Mouse (Mus musculus): ENCODE results near the gene Cep164. TPM values are rescaled to one million over a fixed set of nuclear protein-coding genes. Genes with fewer than 3 reads are reported as not detected.
A peak's percentile ranks its signal among the peaks of the same experiment; 100 is the strongest.
"Not testable (repeated sequence)": the region's sequence is repeated elsewhere in the genome, so short reads cannot be mapped to it uniquely, and the experiment has no call there.

Gene Cep164
- total RNA-seq (2021), result 1 to 10 TPM; 5.7 to 6.5 TPM
- long read RNA-seq, experiment 1, result 0 reads
- long read RNA-seq, experiment 2, partial matches to known transcripts, result 1 of 3 reads
- long read RNA-seq, experiment 2, other reads (novel, unspliced or antisense), result 2 of 3 reads

DNA sequence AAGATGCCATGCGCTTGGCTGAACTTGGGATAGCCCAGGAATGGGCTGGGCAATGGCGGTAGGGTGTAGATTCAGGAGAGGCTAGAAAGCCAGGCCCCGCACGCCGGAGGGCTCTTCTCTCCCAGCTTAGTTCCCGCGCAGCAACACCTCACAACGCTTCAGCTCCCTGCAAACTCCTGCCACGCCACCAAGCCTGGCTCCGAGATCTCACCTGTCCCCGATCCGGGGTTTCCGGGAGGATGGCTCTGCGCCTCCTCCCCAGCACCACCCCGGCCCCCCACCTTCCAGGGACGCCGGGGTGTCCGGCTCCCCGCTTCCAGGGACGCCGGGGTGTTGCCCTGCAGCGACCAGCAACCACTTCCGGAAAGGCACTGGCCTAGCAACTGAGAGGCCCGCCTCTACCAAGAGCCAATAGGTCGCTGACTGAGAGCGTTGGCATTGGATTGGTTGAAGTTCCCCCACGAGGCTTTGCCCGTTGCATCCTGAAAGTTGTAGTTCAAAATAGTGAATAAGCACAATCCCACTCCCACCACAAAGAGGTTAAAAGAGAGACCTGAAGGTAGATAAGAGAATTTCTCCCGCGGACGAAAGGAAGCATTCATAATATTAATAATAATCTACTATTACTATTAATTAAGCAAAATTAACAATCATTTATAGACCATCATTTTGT, at the start of gene Cep164:
Gene Cep164 (minus strand): TSS at position 401 of the 673 bp plus-strand sequence.
- peak; percentile 90 to 95 for DNase-seq

DNA sequence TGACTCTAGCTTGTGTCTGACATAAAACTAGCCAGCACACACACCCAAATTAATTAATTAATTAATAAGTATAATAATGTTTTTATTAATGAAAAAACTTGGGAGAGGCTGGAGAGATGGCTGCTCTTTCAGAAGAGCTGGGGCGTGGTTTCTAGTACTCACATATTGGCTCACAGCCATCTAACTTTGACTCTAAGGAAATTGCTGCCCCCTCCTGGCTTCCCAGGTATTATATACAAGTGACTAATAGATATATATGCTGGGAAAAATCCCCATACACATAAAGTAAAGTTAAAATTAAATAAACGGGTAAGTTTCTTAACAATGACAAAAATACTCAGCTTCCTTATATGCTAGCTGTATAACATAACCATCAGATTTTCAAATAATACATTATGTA, 49.4 kb upstream of the Cep164 start:
- DNase-seq, result peak; percentile 43 to 67

DNA sequence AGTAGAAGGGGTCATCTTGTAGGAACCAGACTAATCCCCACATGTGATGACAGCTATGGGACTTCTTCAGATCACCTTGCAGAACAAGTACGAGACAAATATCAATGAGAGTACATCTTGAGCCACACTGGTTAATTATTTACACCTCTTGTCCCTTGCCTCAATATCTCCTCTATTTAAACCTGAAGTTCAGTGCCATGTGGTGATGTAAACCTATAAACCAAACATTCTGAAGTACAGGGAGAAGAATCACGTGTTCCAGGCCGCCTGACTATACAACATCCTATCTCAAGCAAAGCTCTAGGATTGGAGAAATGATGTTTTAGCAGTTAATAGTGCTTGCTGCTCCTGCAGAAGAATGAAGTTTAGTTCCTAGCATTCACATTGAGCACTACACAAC, 41.8 kb upstream of the Cep164 start:
- DNase-seq, result no peak

DNA sequence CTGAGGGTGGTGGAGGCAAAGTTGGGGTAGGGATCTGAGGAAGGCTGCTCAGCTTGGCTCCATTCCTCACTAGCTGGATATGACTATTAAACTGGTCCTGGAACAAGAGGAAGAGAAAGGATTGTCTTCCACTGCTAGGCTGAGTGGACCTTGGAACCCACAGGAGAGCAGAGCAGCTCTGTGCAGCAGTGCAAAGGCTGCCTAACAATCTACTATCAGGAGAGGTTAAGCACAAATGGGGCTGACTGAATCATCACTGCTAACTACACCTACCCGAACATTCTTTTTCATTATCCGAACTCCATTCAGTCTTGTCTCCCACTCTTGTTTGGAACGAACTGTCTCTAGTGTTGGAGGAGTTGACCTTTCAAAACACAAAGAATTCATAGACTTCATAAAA, 40.7 kb upstream of the Cep164 start:
- DNase-seq, result no peak

DNA sequence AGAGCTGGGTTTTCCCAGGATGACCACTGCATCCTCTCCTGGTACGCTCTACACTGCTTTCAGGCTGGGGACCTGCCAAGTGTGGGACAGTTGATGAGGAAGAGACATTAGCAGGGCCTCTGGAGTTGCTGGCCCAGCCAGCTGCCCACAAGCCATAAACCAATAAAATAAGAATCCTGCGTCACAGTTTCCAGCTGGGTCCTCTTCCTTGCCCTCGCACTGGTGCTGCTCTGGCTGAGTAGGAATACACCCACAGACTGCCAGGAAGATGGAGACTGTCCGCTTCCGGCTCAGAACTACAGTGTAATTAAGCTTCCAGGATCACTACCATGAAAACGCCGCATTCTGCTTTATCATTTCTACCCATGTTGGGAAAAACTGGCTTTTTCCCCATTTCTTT, 33.3 kb upstream of the Cep164 start:
- no peak for DNase-seq

DNA sequence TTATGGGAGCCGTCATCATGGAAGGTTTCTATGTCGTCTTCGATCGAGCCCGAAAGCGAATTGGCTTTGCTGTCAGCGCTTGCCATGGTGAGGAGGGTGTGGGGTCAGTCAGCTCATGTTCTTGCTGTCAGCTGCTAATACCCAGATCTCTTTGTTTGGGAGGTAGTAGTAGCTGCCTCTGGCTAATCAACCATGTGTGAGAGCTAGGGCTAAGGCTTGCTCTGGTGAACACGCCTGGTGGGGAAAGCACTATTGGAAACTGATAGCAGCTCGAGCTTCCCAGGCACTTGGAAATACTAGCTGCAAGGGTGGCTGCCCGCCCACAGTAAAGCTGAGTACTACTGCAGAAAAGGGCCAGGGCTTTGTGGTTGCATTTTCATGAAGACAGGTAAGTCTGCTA, 30.9 kb upstream of the Cep164 start:
- no peak for DNase-seq

DNA sequence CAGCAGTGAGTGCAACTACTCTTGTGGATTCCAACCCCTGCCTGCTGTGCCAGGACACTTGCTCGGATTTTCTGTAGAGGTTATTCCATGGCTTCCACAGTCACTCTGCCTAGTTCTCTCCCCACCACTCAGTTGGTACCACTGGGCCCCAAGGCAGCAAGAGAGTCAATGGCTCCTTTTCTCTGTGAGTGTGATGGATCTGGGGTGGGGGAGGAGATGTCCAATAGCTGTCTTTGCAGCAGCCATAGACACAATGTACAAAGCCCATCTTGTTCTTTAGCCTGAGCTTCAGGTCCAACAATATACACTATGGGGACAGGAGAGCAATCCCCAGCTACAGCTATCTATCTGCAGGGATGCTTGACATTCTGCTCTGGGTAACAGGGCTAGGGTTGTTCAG, 25.6 kb upstream of the Cep164 start:
- DNase-seq, result no peak

DNA sequence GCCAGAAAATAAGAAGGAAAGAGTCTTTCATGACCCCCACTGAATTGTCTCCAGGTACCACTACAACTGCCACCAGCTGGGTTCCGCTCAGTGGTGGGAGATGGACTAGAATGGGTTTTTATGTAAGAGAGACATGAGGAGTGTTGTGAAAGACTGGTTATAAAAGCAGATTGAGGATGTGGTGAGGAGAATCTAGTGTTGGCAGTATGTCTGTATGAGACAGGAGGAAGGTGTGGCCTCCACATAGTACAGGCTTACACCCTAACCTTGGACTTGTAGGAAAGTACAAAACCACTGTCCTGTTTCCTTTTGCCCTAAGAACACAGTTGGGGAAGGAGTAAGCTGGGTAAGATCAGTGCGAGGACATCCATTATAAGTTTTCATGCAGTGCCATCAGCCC, 25.2 kb upstream of the Cep164 start:
- no peak for DNase-seq

DNA sequence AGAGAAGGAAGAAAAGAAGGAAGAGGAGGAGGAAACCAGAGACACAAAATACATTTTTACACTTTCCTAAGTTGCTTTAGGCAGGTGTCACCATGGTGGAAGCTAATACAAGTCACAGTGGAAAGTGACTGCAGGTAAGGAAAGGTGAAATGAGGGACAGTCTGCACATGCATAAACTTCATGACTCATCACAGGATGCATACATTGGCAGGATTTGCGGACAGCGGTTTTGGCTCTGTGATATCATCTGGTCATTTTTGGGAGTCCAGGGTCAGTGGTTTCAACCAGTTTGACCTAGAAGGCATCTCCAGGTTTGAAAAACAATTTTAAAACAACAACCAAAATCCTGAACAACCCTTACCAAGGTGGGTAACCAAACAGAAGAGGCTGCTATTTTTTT, 23.3 kb upstream of the Cep164 start:
- no peak for DNase-seq

DNA sequence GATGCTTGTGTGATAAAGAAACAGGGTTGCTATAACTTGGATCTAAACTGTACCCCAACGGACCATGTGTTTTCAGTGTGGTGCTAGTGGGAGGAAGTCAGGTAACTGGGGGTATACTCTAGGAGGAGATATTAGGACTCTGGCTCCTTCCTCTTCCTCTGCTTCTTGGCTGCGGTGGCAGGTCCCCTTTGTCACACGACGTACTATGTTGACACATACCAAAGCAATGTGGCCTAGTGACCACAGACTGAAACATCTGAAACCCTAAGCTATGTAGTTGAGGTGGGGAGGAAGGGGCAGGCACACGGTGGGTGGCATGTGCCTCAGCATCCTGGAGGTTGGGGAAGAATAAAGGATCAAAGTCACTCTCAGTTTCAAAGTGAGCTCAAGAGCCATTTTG, 22.8 kb upstream of the Cep164 start:
- DNase-seq, result no peak

DNA sequence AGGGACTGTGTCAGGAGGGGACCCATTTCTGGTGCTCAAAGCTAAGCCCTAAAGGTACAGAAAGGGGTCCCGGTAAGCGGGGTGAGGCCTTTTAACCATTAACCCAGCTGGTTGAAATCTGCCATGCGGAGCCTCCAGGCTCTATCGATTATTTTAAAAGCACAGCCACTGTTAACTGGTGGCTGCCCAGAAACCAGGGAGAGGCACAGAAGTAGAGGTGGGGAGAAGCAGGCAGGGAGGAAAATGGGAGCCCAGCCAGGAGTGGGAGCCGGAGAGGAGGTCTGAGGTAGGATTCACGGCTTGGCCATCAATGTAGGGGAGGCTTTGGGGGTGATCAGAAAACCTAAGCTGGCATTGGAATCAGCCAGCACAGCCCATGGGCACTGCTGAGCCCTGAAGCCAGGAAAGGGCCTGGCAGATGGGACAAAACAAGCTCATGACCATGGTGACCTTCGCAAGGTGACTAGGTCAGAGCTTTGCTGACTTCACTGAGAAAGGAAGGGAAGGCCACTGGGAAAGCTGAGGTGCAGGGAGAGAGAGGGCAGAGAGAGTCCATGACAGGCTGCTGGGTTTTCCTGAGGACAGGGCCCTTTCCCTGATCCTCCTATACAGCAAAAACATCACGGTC, 22.2 kb upstream of the Cep164 start:
- DNase-seq, result peak; percentile 14 to 34

DNA sequence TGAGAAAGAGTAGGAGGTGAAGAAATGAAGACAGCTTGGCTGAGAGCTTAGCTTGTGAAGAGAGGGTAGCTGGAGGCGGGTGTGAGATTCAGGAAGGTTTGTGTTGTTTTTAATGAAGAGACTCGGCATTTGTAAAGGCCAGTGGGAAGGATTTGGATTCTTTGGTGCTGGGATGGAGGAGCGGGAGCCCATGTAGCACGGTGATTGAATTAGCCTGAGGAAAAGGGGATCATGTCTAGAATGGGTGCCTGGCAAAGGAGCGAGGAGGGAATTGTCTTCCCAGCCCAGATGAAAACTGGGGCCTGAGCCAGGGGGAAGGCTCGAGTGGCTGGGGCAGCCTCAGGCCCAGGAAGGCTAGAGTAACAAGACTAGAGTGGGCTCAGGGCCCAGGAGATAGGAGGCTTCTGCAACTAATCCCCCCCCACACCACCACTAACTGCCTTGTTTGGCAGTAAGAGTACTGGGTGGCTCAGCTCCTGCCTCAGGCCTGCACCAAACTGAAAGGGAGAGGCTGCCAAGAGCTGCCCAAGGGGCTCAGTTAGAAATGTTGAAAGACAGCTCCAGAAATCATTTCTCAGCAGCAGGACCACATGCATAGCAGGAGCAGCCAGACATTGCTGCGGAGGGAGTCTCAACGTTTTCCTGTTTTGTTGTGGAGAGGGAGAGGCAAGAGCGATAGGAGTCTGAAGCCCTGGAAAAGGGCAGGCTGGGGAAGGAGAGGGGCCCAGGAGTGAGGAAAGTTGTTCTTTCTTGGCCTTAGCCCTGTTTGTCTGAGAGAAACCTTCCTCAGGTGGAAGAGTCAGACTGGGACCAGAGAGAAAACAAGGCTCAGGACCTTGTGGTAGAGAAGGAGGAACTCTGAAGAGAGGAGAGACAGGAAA, 21.3 kb upstream of the Cep164 start:
- DNase-seq, result peak; percentile 76 to 79

DNA sequence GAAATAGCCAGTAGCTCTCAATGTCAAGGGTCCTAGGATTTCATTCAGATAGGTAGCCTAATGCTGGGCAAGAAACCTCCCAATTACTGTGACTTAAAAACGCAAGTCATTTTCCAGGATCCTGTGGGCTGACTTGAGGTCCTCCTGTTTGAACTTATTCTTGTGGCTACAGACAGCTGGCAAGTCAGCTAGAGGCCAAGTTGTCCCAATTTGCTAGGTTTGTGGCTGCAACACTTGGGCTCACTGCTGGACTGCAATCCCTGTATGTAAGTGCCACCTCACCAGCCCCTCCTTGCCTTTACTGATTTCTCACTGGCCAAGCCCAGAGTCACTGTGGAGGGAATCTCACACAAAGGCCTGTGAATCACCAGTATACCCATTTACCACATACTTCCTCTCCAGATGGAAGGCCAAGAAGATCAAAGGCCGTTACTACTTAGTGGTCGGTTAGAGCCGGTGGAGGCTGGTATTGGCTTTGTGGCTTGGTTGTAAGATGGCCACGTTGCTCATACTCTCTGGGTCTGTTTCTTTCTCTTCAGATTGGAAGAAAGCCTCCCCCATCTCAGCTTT, 18.5 kb upstream of the Cep164 start:
- DNase-seq, result no peak

DNA sequence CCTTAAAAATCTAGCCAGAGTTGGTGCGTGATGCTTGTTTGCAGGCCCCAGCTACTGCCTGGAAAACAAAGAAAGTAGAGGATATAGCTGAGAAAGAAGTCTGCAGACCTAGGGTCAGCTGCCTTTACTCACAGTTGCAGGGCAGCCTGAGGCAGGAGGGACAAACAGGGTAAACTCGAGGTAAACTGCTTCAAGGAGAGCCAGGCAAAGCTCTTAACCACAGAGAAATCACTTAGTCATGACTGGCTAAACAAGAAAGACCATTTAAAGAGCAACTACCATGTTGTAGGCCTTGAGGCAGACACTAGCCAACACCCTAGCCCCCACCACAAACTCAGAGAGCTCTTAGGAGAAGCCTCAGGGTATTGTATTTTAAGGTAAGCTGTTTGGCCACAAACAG, 17.7 kb upstream of the Cep164 start:
- DNase-seq, result not testable (repeated sequence)

DNA sequence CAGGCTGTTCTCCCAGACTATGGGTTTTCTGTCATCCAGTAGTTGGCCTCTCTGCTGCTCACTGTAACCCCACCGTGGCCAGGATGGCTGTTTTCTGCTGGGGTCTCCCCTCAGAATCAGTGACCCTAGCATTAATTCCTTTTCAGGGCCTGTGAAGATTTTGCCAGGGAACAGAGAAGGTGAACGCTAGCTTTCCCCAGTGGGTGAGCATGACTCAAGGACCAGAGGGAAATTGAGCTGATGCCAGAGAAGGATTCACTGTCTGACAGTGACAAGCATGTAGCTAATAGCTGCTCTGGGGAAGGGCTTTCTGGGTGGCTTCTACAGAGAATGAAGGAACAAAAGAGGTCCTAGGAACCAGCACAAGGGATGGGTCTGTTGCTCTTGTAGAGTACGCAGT, 17.1 kb upstream of the Cep164 start:
- no peak for DNase-seq

DNA sequence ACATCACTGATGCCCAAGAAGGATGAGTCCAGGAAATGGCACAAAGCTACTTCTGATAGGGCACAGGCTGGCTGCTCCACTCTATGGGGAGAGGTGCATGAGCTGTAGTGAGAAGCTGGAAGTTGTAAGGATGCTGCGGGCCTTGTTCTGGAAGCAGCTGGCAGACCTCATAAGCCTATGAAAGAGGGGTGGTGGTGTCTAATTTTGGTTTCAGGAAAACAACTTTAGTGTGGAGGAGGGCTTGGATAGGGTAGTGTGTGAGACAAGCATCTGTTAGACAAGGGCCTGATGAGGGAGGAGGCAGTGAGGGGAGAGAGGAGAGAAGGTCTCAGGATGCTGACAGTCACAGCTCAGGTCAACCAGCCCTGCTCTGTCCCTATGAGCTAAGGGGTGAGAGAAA, 15.3 kb upstream of the Cep164 start:
- DNase-seq, result no peak

DNA sequence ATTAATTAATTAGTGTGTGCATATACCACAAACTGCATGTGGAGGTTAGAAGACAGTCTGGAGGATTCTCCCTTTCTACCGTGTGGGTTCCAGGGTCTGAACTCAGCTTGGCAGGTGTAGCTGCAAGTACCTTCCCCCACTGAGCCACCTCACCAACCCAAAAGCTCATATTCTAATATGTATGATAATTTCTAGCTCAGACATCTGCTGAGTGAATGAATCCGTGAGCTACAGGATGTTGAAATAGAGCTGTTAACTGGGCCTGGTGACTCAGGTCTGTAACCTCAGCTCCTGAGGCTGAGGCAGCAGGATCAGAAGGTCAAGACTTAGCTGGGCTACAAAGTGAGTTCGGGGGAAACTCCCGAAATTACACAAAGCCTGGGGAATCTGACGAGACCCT, 14.5 kb upstream of the Cep164 start:
- DNase-seq, result no peak

DNA sequence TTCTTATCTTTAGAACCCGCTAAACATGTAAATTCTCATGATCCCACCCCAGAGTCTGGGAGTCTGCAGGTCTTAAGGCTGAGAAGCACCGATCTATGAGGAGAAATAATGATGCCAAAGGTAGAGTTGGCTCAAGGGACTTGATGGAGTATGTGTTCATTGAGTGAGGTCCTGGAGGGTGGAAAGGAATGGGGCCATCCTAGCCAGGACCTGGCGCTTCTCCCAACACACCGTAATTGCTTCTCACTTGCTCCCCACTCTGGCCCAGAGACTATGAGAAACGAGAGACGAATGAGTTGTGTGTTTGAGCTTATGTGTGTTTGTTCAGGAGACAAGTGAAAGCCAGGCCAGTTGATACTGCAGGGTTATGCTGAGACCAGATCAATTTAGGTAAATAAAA, 13.0 kb upstream of the Cep164 start:
- no peak for DNase-seq

DNA sequence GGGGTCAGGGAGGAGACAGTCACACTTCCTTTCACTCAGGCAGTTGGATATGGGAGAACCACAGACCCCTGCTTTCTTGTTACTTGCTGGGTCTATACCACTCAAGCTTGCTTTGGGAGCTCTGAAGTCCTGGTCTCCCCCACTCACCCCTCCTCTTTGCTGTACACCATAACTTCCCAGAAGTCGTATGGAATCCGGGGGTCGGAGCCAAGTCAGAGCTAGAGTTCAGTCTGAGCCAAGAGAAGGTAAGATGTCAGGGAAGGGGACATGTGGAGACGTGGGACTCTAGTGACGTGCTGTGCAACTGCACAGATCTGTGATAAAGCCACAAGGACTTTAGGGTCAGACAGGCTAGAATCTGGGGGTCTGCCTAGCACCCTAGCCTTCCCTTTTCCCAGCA, 11.8 kb upstream of the Cep164 start:
- peak; percentile 17 to 26 for DNase-seq

DNA sequence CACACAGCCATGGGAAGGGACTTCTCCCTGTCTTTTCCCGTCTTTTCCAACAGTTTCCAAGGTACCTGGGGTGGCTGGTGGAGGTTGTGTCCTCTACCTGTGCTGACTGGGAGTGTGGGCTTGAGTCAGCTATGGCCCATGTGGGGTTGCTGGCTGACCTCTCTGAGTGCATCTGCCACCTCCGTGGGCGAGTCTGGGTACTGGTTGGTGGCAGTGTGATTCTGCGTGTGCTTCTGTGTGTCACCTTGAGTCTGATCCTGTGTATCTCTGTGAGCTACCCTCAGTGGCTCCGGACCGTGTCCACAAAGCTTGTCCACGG, 11.4 kb upstream of the Cep164 start:
- no peak for DNase-seq

DNA sequence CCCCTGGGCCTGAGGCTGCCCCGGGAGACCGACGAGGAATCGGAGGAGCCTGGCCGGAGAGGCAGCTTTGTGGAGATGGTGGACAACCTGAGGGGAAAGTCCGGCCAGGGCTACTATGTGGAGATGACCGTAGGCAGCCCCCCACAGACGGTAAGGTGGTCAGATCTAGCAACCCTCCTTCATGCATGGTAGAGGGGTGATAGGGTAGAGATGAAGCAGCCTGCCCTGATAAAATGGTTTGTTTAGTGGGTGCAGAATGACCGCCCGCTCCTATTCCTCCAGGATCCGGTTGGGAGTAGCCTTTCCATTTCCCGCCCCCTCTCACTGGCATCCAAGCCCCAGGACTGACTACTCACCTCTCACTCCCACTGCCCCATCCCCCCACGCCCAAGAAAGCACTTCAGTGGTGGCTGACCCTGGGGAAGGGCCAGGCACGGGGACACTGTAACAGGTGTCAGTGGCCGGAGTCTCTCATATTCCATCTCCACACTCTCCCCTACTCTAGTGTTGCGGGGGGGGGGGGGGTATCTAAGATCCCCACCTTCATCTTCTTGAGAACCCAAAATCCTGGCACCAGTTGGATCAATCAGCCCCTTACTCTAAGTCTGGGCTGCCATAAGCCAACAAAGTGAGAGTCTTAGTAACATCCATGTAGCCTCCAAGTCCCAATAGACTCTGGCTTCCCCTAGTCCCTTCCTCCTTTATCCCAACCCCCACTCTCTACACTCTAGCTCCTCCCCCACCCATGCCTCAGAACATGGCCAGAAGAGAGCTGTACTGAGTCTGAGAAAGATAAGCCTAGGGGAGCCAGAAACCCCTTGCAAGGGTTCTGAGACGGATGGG, 10.9 kb upstream of the Cep164 start:
- peak; percentile 17 to 43 for DNase-seq

Measured in heart, adult 18-20 months (tissue).